In genomic region chr1:88254793-88255465, GRCm38 (mm10) we compare ENCODE assay signal across 23 mouse cellular contexts. TPM values are rescaled to one million over a fixed set of nuclear protein-coding genes. Genes with fewer than 3 reads are reported as not detected.
DNase-seq lines count a peak whose midpoint lies in the region; ATAC-seq and TF ChIP-seq lines count a peak whose summit lies in the region.
"Had no signal": no experiment of that assay in that cellular context is flagged by ENCODE, and none has a peak within 500 bp of the region (broad histone marks: within the 10 kb centered on the region; RNA-seq: fewer than 3 reads in every experiment).

No protein-coding gene starts in this region.

- no peak for DNase-seq in cerebellum, postnatal 36 days
- peak; percentile 75 to 83 for DNase-seq in gastrocnemius, postnatal 4 days (ENCODE audit: low spot score in 2 of 2)
- no peak for DNase-seq in gastrocnemius, postnatal 25 days
- no peak for DNase-seq in limb, embryonic 10.5 days (ENCODE audit: low spot score)
- no peak for DNase-seq in layer of hippocampus, postnatal 36 days
- DNase-seq: adrenal gland, adult 8-10 months; heart, postnatal 36 days; kidney, adult 2 months; kidney, postnatal 36 days; layer of hippocampus, adult 9-11 months; liver; lung, embryonic 14.5 days; thymus, postnatal 36 days had no signal

- H3K9me3 ChIP-seq in limb, embryonic 15.5 days: peaks cover 32% of the 10 kb centered on the region
- peaks cover 83% of the 10 kb centered on the region for H3K9me3 ChIP-seq in limb, embryonic 10.5 days (replicated peaks)

- TF ChIP-seq CTCF in C2C12 (IDR thresholded peaks at IDR 0.05; ENCODE audit: control insufficient read depth, insufficient read depth, insufficient read length): no peak

- H3K4me1 ChIP-seq in limb, embryonic 15.5 days: peaks cover 7% of the 10 kb centered on the region
- H3K4me1 ChIP-seq in limb, embryonic 10.5 days: no peaks in the 10 kb centered on the region
- H3K4me1 ChIP-seq: forebrain, embryonic 15.5 days had no signal

- 85% methylated on average over 12 of the region's 12 CpGs for WGBS in limb, embryonic 15.5 days
- 91% methylated on average over 12 of the region's 12 CpGs for WGBS in limb, embryonic 10.5 days

- no peaks in the 10 kb centered on the region for H3K79me2 ChIP-seq in C2C12 (ENCODE audit: control insufficient read depth, insufficient read depth)

- no peak overlapping the region for H3ac ChIP-seq in C2C12 (ENCODE audit: control insufficient read depth, insufficient read length, low read depth)

- H3K4me2 ChIP-seq in limb, embryonic 15.5 days: no peak overlapping the region
- H3K4me2 ChIP-seq: forebrain, embryonic 15.5 days; heart, embryonic 12.5 days; lung, embryonic 14.5 days; neural tube, embryonic 13.5 days had no signal

- H3K79me3 ChIP-seq in C2C12 (ENCODE audit: low read depth): no peaks in the 10 kb centered on the region

- H3K27ac ChIP-seq in limb, embryonic 15.5 days: no peak overlapping the region
- no peak overlapping the region for H3K27ac ChIP-seq in limb, embryonic 10.5 days
- H3K27ac ChIP-seq: forebrain, embryonic 15.5 days; macrophage; neural tube, embryonic 13.5 days had no signal

- no peaks in the 10 kb centered on the region for H3K27me3 ChIP-seq in limb, embryonic 15.5 days
- H3K27me3 ChIP-seq in limb, embryonic 10.5 days (ENCODE audit: low read depth, poor library complexity, severe bottlenecking): no peaks in the 10 kb centered on the region
- peaks cover 6% of the 10 kb centered on the region for H3K27me3 ChIP-seq in C2C12 (ENCODE audit: control insufficient read depth, insufficient read depth, insufficient read length)
- H3K27me3 ChIP-seq: forebrain, embryonic 15.5 days; heart, embryonic 12.5 days; neural tube, embryonic 13.5 days had no signal

- peaks cover 9% of the 10 kb centered on the region for H3K36me3 ChIP-seq in limb, embryonic 15.5 days
- peaks cover 6% of the 10 kb centered on the region for H3K36me3 ChIP-seq in limb, embryonic 10.5 days
- H3K36me3 ChIP-seq in C2C12 (ENCODE audit: control insufficient read depth, insufficient read depth): no peaks in the 10 kb centered on the region

- 0 out of 2 replicates have a peak, but pooled peaks have one; percentile 0 for ATAC-seq in cerebellum, adult (ENCODE audit: insufficient number of reproducible peaks, low FRiP score, low TSS enrichment)
- ATAC-seq in limb, embryonic 15.5 days (ENCODE audit: insufficient number of reproducible peaks, low FRiP score, low TSS enrichment, low read depth): 0 out of 2 replicates have a peak, but pooled peaks have one; percentile 0
- ATAC-seq: forebrain, embryonic 15.5 days had no signal

- no peak overlapping the region for H3K4me3 ChIP-seq in limb, embryonic 15.5 days
- H3K4me3 ChIP-seq in limb, embryonic 10.5 days: no peak overlapping the region
- no peak overlapping the region for H3K4me3 ChIP-seq in C2C12 (ENCODE audit: insufficient read depth, poor library complexity, severe bottlenecking)
- H3K4me3 ChIP-seq: forebrain, embryonic 15.5 days; heart, embryonic 12.5 days; neural tube, embryonic 13.5 days had no signal

- no peak overlapping the region for H3K9ac ChIP-seq in limb, embryonic 15.5 days
- H3K9ac ChIP-seq: forebrain, embryonic 15.5 days; heart, embryonic 12.5 days; lung, embryonic 14.5 days; neural tube, embryonic 13.5 days had no signal

TF ChIP-seq in C2C12, 6 proteins besides CTCF, POLR2A, EP300 and RAD21:
- no peak for TF ChIP-seq MYOG (IDR thresholded peaks at IDR 0.05; ENCODE audit: control insufficient read depth, extremely low read depth, insufficient read length)
- TF ChIP-seq FOSL1 (IDR thresholded peaks at IDR 0.05; ENCODE audit: insufficient read depth, low read length, poor library complexity, severe bottlenecking): no peak
- TF ChIP-seq MAX (IDR thresholded peaks at IDR 0.05): no peak
- TF ChIP-seq MYOD1 (IDR thresholded peaks at IDR 0.05; ENCODE audit: control insufficient read depth, insufficient read length, low read depth): peak; percentile 99
- no peak for TF ChIP-seq USF1 (IDR thresholded peaks at IDR 0.05; ENCODE audit: low read depth)

RNA-seq across cellular contexts. Expression of gene Hjurp, which starts 22.5 kb away (rescaled TPM):
- total RNA-seq in gastrocnemius, postnatal 4 days (2021): 10 to 100 TPM; 80.5 to 88.1 TPM
- 1 to 10 TPM; 7.8 to 8.7 TPM for total RNA-seq in gastrocnemius, postnatal 25 days (2021)
- polyA plus RNA-seq in limb, embryonic 15.5 days (2015; fragmentation: Nextera tagmentation; extraction: Ambion mirVana): 161 and 168 TPM in 2 replicates
- 206 and 245 TPM in 2 replicates for polyA plus RNA-seq in limb, embryonic 10.5 days (2016; fragmentation: Nextera tagmentation; extraction: Ambion mirVana)
- 54.4 TPM for polyA plus RNA-seq in C2C12 (2012; fragmentation: generic; extraction: Trizol)
- 10 to 100 TPM; 30.7 to 36.6 TPM for total RNA-seq in layer of hippocampus, postnatal 36 days (2021)

RNA-seq across cellular contexts. Expression of gene Trpm8, which starts 22.5 kb away (rescaled TPM):
- not detected for total RNA-seq in gastrocnemius, postnatal 4 days (2021)
- not detected for total RNA-seq in gastrocnemius, postnatal 25 days (2021)
- not detected in 2 replicates for polyA plus RNA-seq in limb, embryonic 15.5 days (2015; fragmentation: Nextera tagmentation; extraction: Ambion mirVana)
- polyA plus RNA-seq in limb, embryonic 10.5 days (2016; fragmentation: Nextera tagmentation; extraction: Ambion mirVana): not detected in 2 replicates
- polyA plus RNA-seq in C2C12 (2012; fragmentation: generic; extraction: Trizol): 0.02 TPM
- under 1 TPM in 1 of 2 experiments, not detected in 1; 0.15 TPM for total RNA-seq in layer of hippocampus, postnatal 36 days (2021)
- total RNA-seq: adrenal gland, adult 8-10 months; heart, postnatal 36 days; monocyte, adult 5-6 weeks had no signal
- polyA plus RNA-seq: heart, embryonic 12.5 days; kidney, adult 2 months; lung, embryonic 14.5 days; macrophage; spleen, adult 2 months had no signal

RNA-seq across cellular contexts. Expression of gene Mroh2a, which starts 28.1 kb away (rescaled TPM):
- under 1 TPM in 1 of 2 experiments, not detected in 1; 0.13 TPM for total RNA-seq in gastrocnemius, postnatal 4 days (2021)
- total RNA-seq in gastrocnemius, postnatal 25 days (2021): not detected
- polyA plus RNA-seq in limb, embryonic 15.5 days (2015; fragmentation: Nextera tagmentation; extraction: Ambion mirVana): 1.6 and 2.2 TPM in 2 replicates
- 1.2 and 1.3 TPM in 2 replicates for polyA plus RNA-seq in limb, embryonic 10.5 days (2016; fragmentation: Nextera tagmentation; extraction: Ambion mirVana)
- 0.69 TPM for polyA plus RNA-seq in C2C12 (2012; fragmentation: generic; extraction: Trizol)
- total RNA-seq in layer of hippocampus, postnatal 36 days (2021): under 1 TPM in 1 of 2 experiments, not detected in 1; 0.05 TPM
- total RNA-seq: heart, postnatal 36 days had no signal

RNA-seq across cellular contexts. Expression of gene Ugt1a1, which starts 43.2 kb away (rescaled TPM):
- 1 to 10 TPM in 1 of 2 experiments, under 1 TPM in 1; 0.12 to 1.3 TPM for total RNA-seq in gastrocnemius, postnatal 4 days (2021)
- under 1 TPM in 1 of 2 experiments, not detected in 1; 0.13 TPM for total RNA-seq in gastrocnemius, postnatal 25 days (2021)
- polyA plus RNA-seq in limb, embryonic 15.5 days (2015; fragmentation: Nextera tagmentation; extraction: Ambion mirVana): 10.8 and 12.3 TPM in 2 replicates
- polyA plus RNA-seq in limb, embryonic 10.5 days (2016; fragmentation: Nextera tagmentation; extraction: Ambion mirVana): 0.13 TPM in 1 of 2 replicates, not detected in the other
- polyA plus RNA-seq in C2C12 (2012; fragmentation: generic; extraction: Trizol): not detected
- not detected for total RNA-seq in layer of hippocampus, postnatal 36 days (2021)
- total RNA-seq: heart, postnatal 36 days; left cerebral cortex, postnatal 10 days had no signal
- polyA plus RNA-seq: forebrain, embryonic 15.5 days; lung, embryonic 14.5 days; macrophage; neural tube, embryonic 13.5 days had no signal

RNA-seq across cellular contexts. Expression of gene Dnajb3, which starts 49.3 kb away (rescaled TPM):
- total RNA-seq in gastrocnemius, postnatal 4 days (2021): 1 to 10 TPM; 3.8 to 4.9 TPM
- total RNA-seq in gastrocnemius, postnatal 25 days (2021): under 1 TPM in 1 of 2 experiments, not detected in 1; 0.27 TPM
- polyA plus RNA-seq in limb, embryonic 15.5 days (2015; fragmentation: Nextera tagmentation; extraction: Ambion mirVana): 11.1 and 11.6 TPM in 2 replicates
- 8.9 and 10.4 TPM in 2 replicates for polyA plus RNA-seq in limb, embryonic 10.5 days (2016; fragmentation: Nextera tagmentation; extraction: Ambion mirVana)
- polyA plus RNA-seq in C2C12 (2012; fragmentation: generic; extraction: Trizol): not detected
- total RNA-seq in layer of hippocampus, postnatal 36 days (2021): 1 to 10 TPM; 2.2 to 3.0 TPM
- total RNA-seq: monocyte, adult 5-6 weeks had no signal
- polyA plus RNA-seq: macrophage had no signal

Comparison
In these comparisons a context has a peak if more than half of its experiments do, and no peak if none do; other contexts are left out.
1. DNase-seq: peak in gastrocnemius, postnatal 4 days (2 of 2); none in cerebellum, postnatal 36 days (0 of 2), gastrocnemius, postnatal 25 days (single experiment), limb, embryonic 10.5 days (single experiment) and layer of hippocampus, postnatal 36 days (0 of 2).